Mouse (Mus musculus): ENCODE results near the gene Hist1h4h.
"Not testable (repeated sequence)": the region's sequence is repeated elsewhere in the genome, so short reads cannot be mapped to it uniquely, and the experiment has no call there.

Gene Hist1h4h

GRCm38 (mm10) chr13:23535137-23536075 lies 4.6 kb downstream of the Hist1h4h start, which contains the start of gene Hist1h3g:
TSS of gene Hist1h3g (plus strand) at chr13:23535422.
- peak; percentile 74 to 81 for DNase-seq (ENCODE audit: low spot score in 2 of 2)

- DNase-seq (ENCODE audit: low spot score in 2 of 2): no peak
Measured at GRCm38 (mm10) chr13:23536076-23536822, 5.4 kb downstream of the Hist1h4h start.

- no peak for DNase-seq (ENCODE audit: low spot score in 2 of 2)
Measured at GRCm38 (mm10) chr13:23537006-23537710, 6.3 kb downstream of the Hist1h4h start.

- DNase-seq (ENCODE audit: low spot score in 2 of 2): no peak
Measured at GRCm38 (mm10) chr13:23538249-23538648, 7.4 kb downstream of the Hist1h4h start.

GRCm38 (mm10) chr13:23539821-23540220 lies 9.0 kb downstream of the Hist1h4h start:
- not testable (repeated sequence) for DNase-seq (ENCODE audit: low spot score in 2 of 2)

- DNase-seq (ENCODE audit: low spot score in 2 of 2): no peak
Measured at GRCm38 (mm10) chr13:23541497-23541896, 10.6 kb downstream of the Hist1h4h start.

GRCm38 (mm10) chr13:23542225-23542980 lies 11.6 kb downstream of the Hist1h4h start:
- not testable (repeated sequence) for DNase-seq (ENCODE audit: low spot score in 2 of 2)

- peak; percentile 80 to 81 for DNase-seq (ENCODE audit: low spot score in 2 of 2)
Measured at GRCm38 (mm10) chr13:23542999-23543607, 12.3 kb downstream of the Hist1h4h start, which contains the start of gene Hist1h2bh. TSS of gene Hist1h2bh (minus strand) at chr13:23543392.

- peak; percentile 86 to 88 for DNase-seq (ENCODE audit: low spot score in 2 of 2)
Measured at GRCm38 (mm10) chr13:23543965-23544786, 13.3 kb downstream of the Hist1h4h start, which contains the start of gene Hist1h3f. TSS of gene Hist1h3f (plus strand) at chr13:23544052.

- DNase-seq (ENCODE audit: low spot score in 2 of 2): not testable (repeated sequence)
Measured at GRCm38 (mm10) chr13:23544787-23545120, 13.9 kb downstream of the Hist1h4h start.

GRCm38 (mm10) chr13:23546694-23547093 lies 15.8 kb downstream of the Hist1h4h start:
- no peak for DNase-seq (ENCODE audit: low spot score in 2 of 2)

GRCm38 (mm10) chr13:23550761-23551145 lies 19.9 kb downstream of the Hist1h4h start:
- DNase-seq (ENCODE audit: low spot score in 2 of 2): no peak

GRCm38 (mm10) chr13:23551146-23551834 lies 20.4 kb downstream of the Hist1h4h start, which contains the start of gene Hist1h4f:
TSS of gene Hist1h4f (minus strand) at chr13:23551648.
- peak; percentile 66 to 80 for DNase-seq (ENCODE audit: low spot score in 2 of 2)

- no peak for DNase-seq (ENCODE audit: low spot score in 2 of 2)
Measured at GRCm38 (mm10) chr13:23551931-23552914, 21.4 kb downstream of the Hist1h4h start.

- DNase-seq (ENCODE audit: low spot score in 2 of 2): no peak
Measured at GRCm38 (mm10) chr13:23552962-23553361, 22.1 kb downstream of the Hist1h4h start, which contains the start of gene Hist1h1d. TSS of gene Hist1h1d (plus strand) at chr13:23553262.

GRCm38 (mm10) chr13:23554393-23554792 lies 23.5 kb downstream of the Hist1h4h start:
- no peak for DNase-seq (ENCODE audit: low spot score in 2 of 2)
